Mouse (Mus musculus) intestine, embryonic 16.5 days (tissue): ENCODE results near the gene Lta. TPM values are rescaled to one million over a fixed set of nuclear protein-coding genes. Genes with fewer than 3 reads are reported as not detected.

Experiments
- ATAC-seq: fragments of 200-750 bp; cut with Nextera tagmentation; 2 replicates; pipeline ENCODE4 v1.8.0; 2017; ENCODE audit warnings: moderate TSS enrichment, moderate library complexity
- H3K27ac ChIP-seq: fragments of 300-500 bp; sonication (generic); 2 replicates; pipeline ENCODE4 v1.5.1; 2014; ENCODE audit warnings: mild to moderate bottlenecking, low read length
- H3K27me3 ChIP-seq: fragments of 300-500 bp; sonication (generic); replicated peaks from 2 replicates; pipeline ENCODE4 v1.6.1; 2014; ENCODE audit warnings: low read length, control low read depth, mixed read lengths; ENCODE audit not compliant: control insufficient read depth, insufficient read depth
- H3K36me3 ChIP-seq: fragments of 300-500 bp; sonication (generic); 2 replicates; pipeline ENCODE4 v1.6.1; 2014; ENCODE audit warnings: low read length, control low read depth; ENCODE audit not compliant: control insufficient read depth, insufficient read depth
- H3K4me1 ChIP-seq: fragments of 300-500 bp; sonication (generic); 2 replicates; pipeline ENCODE4 v1.6.1; 2014; ENCODE audit warnings: low read length, control low read depth, mixed read lengths; ENCODE audit not compliant: control insufficient read depth, insufficient read depth
- H3K4me2 ChIP-seq: fragments of 300-500 bp; sonication (generic); 2 replicates; pipeline ENCODE4 v1.6.1; 2014; ENCODE audit warnings: low read depth, low read length, control low read depth
- H3K4me3 ChIP-seq: fragments of 300-500 bp; sonication (generic); 2 replicates; pipeline ENCODE4 v1.5.1; 2014; ENCODE audit warnings: mild to moderate bottlenecking, low read length
- H3K9ac ChIP-seq: fragments of 300-500 bp; sonication (generic); 2 replicates; pipeline ENCODE4 v1.6.1; 2014; ENCODE audit warnings: low read depth, low read length
- H3K9me3 ChIP-seq: fragments of 300-500 bp; sonication (generic); 2 replicates; pipeline ENCODE4 v1.6.1; 2016; ENCODE audit warnings: low read length, control low read depth; ENCODE audit not compliant: control insufficient read depth
- WGBS: fragments of 180-500 bp; shearing (Covaris S2); extraction: QIAGEN DNeasy Blood & Tissue Kit; methylation state at CpG from one replicate; pipeline ENCODE4 v1.1.7; 2014; 5-methylcytosine and 5-hydroxymethylcytosine counted together
- polyA plus RNA-seq: library from polyadenylated mRNA; unstranded; fragments of >200 nt; fragmentation: Nextera tagmentation; extraction: Ambion mirVana; gene quantifications from 2 replicates; pipeline ENCODE4 v1.2.1, GENCODE M21; 2015

Gene Lta
- polyA plus RNA-seq, 1 experiment from 2014 or later: 1.2 TPM

GRCm38 (mm10) chr17:35220156-35220952 is 15.2 kb upstream of the Lta start, which contains the start of gene Gm16181:
Gene Gm16181, plus strand, starts transcription at chr17:35220834.
- ATAC-seq: peak; percentile 55; the same call in 1 of the 2 replicates
- Histone ChIP-seq H3K9me3 (no peaks in the 10 kb centered on the region), H3K27me3 (no peaks in the 10 kb centered on the region), H3K36me3 (0 out of 2 replicates have a peak, but pooled peaks cover 3% of the 10 kb centered on the region), H3K4me2 (no peak within 1 kb of the TSS), H3K27ac (peak within 1 kb of the TSS; percentile 76), H3K9ac (peak within 1 kb of the TSS; percentile 29; the same call in 1 of the 2 replicates), H3K4me3 (no peak within 1 kb of the TSS), H3K4me1 (peaks cover 7% of the 10 kb centered on the region; the same call in 1 of the 2 replicates)
- 68% methylated on average over 28 of the region's 28 CpGs for WGBS

- Histone ChIP-seq H3K27me3 (no peaks in the 10 kb centered on the region), H3K4me1 (peaks cover 7% of the 10 kb centered on the region; the same call in 1 of the 2 replicates), H3K9ac (no peak overlapping the region), H3K9me3 (no peaks in the 10 kb centered on the region), H3K4me3 (no peak overlapping the region), H3K36me3 (no peaks in the 10 kb centered on the region), H3K4me2 (no peak overlapping the region), H3K27ac (no peak overlapping the region; the same call in 1 of the 2 replicates)
- WGBS: 73% methylated on average over 6 of the region's 6 CpGs
- no peak for ATAC-seq
Observed at GRCm38 (mm10) chr17:35219601-35220041, 14.5 kb upstream of the Lta start.

GRCm38 (mm10) chr17:35218516-35219193 is 13.5 kb upstream of the Lta start:
- no peak overlapping the region for H3K27ac ChIP-seq
- no peaks in the 10 kb centered on the region for H3K27me3 ChIP-seq
- H3K4me3 ChIP-seq: no peak overlapping the region
- no peak for ATAC-seq
- 81% methylated on average over 18 of the region's 18 CpGs for WGBS
- H3K9ac ChIP-seq: no peak overlapping the region
- peaks cover 7% of the 10 kb centered on the region; the same call in 1 of the 2 replicates for H3K4me1 ChIP-seq
- H3K4me2 ChIP-seq: no peak overlapping the region
- H3K9me3 ChIP-seq: no peaks in the 10 kb centered on the region
- H3K36me3 ChIP-seq: no peaks in the 10 kb centered on the region

GRCm38 (mm10) chr17:35213071-35213470 is 7.9 kb upstream of the Lta start:
- H3K36me3 ChIP-seq: no peaks in the 10 kb centered on the region
- no peak overlapping the region for H3K4me3 ChIP-seq
- no peak overlapping the region for H3K4me2 ChIP-seq
- no peak overlapping the region for H3K27ac ChIP-seq
- H3K9me3 ChIP-seq: no peaks in the 10 kb centered on the region
- no peak overlapping the region for H3K9ac ChIP-seq
- ATAC-seq: no peak
- no peaks in the 10 kb centered on the region for H3K4me1 ChIP-seq
- no peaks in the 10 kb centered on the region for H3K27me3 ChIP-seq
- 86% methylated on average over 5 of the region's 5 CpGs for WGBS

GRCm38 (mm10) chr17:35210593-35210992 is 5.4 kb upstream of the Lta start:
- H3K9me3 ChIP-seq: no peaks in the 10 kb centered on the region
- no peaks in the 10 kb centered on the region for H3K27me3 ChIP-seq
- H3K9ac ChIP-seq: no peak overlapping the region
- H3K4me1 ChIP-seq: no peaks in the 10 kb centered on the region
- no peaks in the 10 kb centered on the region for H3K36me3 ChIP-seq
- no peak overlapping the region for H3K4me3 ChIP-seq
- H3K4me2 ChIP-seq: no peak overlapping the region
- no peak overlapping the region for H3K27ac ChIP-seq
- WGBS: 67% methylated on average over 3 of the region's 3 CpGs
- no peak for ATAC-seq

- Histone ChIP-seq H3K27me3 (no peaks in the 10 kb centered on the region; the same call in 1 of the 2 replicates), H3K9ac (no peak overlapping the region), H3K4me1 (no peaks in the 10 kb centered on the region), H3K27ac (no peak overlapping the region), H3K4me3 (no peak overlapping the region), H3K4me2 (no peak overlapping the region), H3K9me3 (no peaks in the 10 kb centered on the region), H3K36me3 (no peaks in the 10 kb centered on the region)
- no peak for ATAC-seq
- WGBS: 78% methylated on average over 12 of the region's 12 CpGs
Observed at GRCm38 (mm10) chr17:35209785-35210535, 4.8 kb upstream of the Lta start.

GRCm38 (mm10) chr17:35205380-35205769 is 224 bp upstream of the Lta start:
- no peak for ATAC-seq
- no peaks in the 10 kb centered on the region for H3K4me1 ChIP-seq
- H3K27ac ChIP-seq: no peak overlapping the region
- H3K36me3 ChIP-seq: no peaks in the 10 kb centered on the region
- no peaks in the 10 kb centered on the region for H3K9me3 ChIP-seq
- H3K9ac ChIP-seq: no peak overlapping the region
- no peak overlapping the region for H3K4me2 ChIP-seq
- peaks cover 21% of the 10 kb centered on the region for H3K27me3 ChIP-seq
- no peak overlapping the region for H3K4me3 ChIP-seq
- WGBS: 53% methylated on average over 10 of the region's 10 CpGs

- Histone ChIP-seq H3K9ac (no peak overlapping the region), H3K4me2 (no peak overlapping the region), H3K27ac (no peak overlapping the region), H3K4me1 (no peaks in the 10 kb centered on the region), H3K4me3 (no peak overlapping the region), H3K36me3 (no peaks in the 10 kb centered on the region), H3K27me3 (peaks cover 26% of the 10 kb centered on the region), H3K9me3 (no peaks in the 10 kb centered on the region)
- no peak for ATAC-seq
- WGBS: 72% methylated on average over 4 of the region's 4 CpGs
Observed at GRCm38 (mm10) chr17:35202442-35202841, 2.7 kb downstream of the Lta start.

- Histone ChIP-seq H3K36me3 (no peaks in the 10 kb centered on the region), H3K27me3 (peaks cover 26% of the 10 kb centered on the region), H3K9me3 (no peaks in the 10 kb centered on the region), H3K9ac (peak within 1 kb of the TSS; percentile 40; the same call in 1 of the 2 replicates), H3K27ac (no peak within 1 kb of the TSS), H3K4me1 (no peaks in the 10 kb centered on the region), H3K4me3 (peak within 1 kb of the TSS; percentile 16; the same call in 1 of the 2 replicates), H3K4me2 (peak within 1 kb of the TSS; percentile 20; the same call in 1 of the 2 replicates)
- WGBS: 24% methylated on average over 13 of the region's 13 CpGs
- no peak for ATAC-seq
Observed at GRCm38 (mm10) chr17:35201787-35202186, 3.4 kb downstream of the Lta start, which contains the start of gene Tnf. Gene Tnf, minus strand, starts transcription at chr17:35202007.
